Mouse (Mus musculus) cerebellum, adult 2 months (tissue): ENCODE measurements around the gene Cacna2d2. TPM values are rescaled to one million over a fixed set of nuclear protein-coding genes. Genes with fewer than 3 reads are reported as not detected.
A peak's percentile ranks its signal among the peaks of the same experiment; 100 is the strongest.
"Not testable (repeated sequence)": the region's sequence is repeated elsewhere in the genome, so short reads cannot be mapped to it uniquely, and the experiment has no call there.

ENCODE experiments used
- DNase-seq, 2 experiments: peaks; one replicate each; pipeline ENCODE4 v3.0.0; 2021
- H3K27ac ChIP-seq: fragments of 200-500 bp; 2 replicates; pipeline ENCODE4 v1.5.1; 2012; ENCODE audit warnings: low read length, control low read depth, inconsistent platforms; ENCODE audit not compliant: insufficient read depth
- H3K27me3 ChIP-seq: fragments of 200-500 bp; 2 replicates; pipeline ENCODE4 v1.6.1; 2012; ENCODE audit warnings: inconsistent platforms, mild to moderate bottlenecking, low read length, moderate library complexity; ENCODE audit not compliant: control insufficient read depth, insufficient read depth
- H3K4me1 ChIP-seq: fragments of 200-500 bp; 2 replicates; pipeline ENCODE4 v1.6.1; 2011; ENCODE audit warnings: low read length; ENCODE audit not compliant: control insufficient read depth, insufficient read depth
- H3K4me3 ChIP-seq: fragments of 200-500 bp; replicated peaks from 2 replicates; pipeline ENCODE3; 2011; ENCODE audit warnings: mild to moderate bottlenecking, low read depth, low read length, control low read depth; ENCODE audit not compliant: insufficient read depth
- CTCF ChIP-seq: fragments of 200-500 bp; IDR thresholded peaks from 2 replicates; pipeline ENCODE4 v1.5.1; 2011; ENCODE audit warnings: low read depth, mild to moderate bottlenecking, control low read depth, low read length, moderate library complexity, borderline replicate concordance; ENCODE audit not compliant: insufficient read depth
- POLR2A ChIP-seq: fragments of 200-500 bp; IDR thresholded peaks from 2 replicates; pipeline ENCODE4 v1.6.1; 2011; ENCODE audit warnings: low read length, control low read depth, borderline replicate concordance; ENCODE audit not compliant: insufficient read depth
- WGBS: fragments of 180-500 bp; shearing (Covaris S2); methylation state at CpG from one replicate; pipeline ENCODE4 v1.1.7; 2018; 5-methylcytosine and 5-hydroxymethylcytosine counted together
- polyA plus RNA-seq: library from polyadenylated mRNA; depleted of rRNA; stranded (reverse); fragments of >200 nt; gene quantifications from 2 replicates; pipeline ENCODE4 v1.2.3, GENCODE M21; 2012

The Cacna2d2 gene
- polyA plus RNA-seq, 1 experiment: 130 TPM

- Histone ChIP-seq H3K4me1 (peaks cover 16% of the 10 kb centered on the region), H3K27me3 (no peaks in the 10 kb centered on the region), H3K27ac (peak overlapping the region; percentile 24; the same call in 1 of the 2 replicates), H3K4me3 (peak overlapping the region; percentile 63)
- DNase-seq: peak; percentile 79 to 81
- TF ChIP-seq POLR2A (peak; percentile 34; the same call in 1 of the 2 replicates), CTCF (no peak)
- 4% methylated on average over 41 of the region's 41 CpGs for WGBS
These were observed 169.2 kb downstream of the Cacna2d2 start for GRCm38 (mm10) chr9:107568331-107569261.

GRCm38 (mm10) chr9:107569270-107569669 is 169.9 kb downstream of the Cacna2d2 start:
- 0 out of 2 replicates have a peak overlapping the region, but pooled peaks have one; percentile 12 for H3K27ac ChIP-seq
- 2% methylated on average over 23 of the region's 23 CpGs for WGBS
- H3K4me3 ChIP-seq: peak overlapping the region; percentile 63
- DNase-seq: no peak
- no peaks in the 10 kb centered on the region for H3K27me3 ChIP-seq
- no peak for TF ChIP-seq POLR2A
- no peak for TF ChIP-seq CTCF
- peaks cover 12% of the 10 kb centered on the region for H3K4me1 ChIP-seq

- 66% methylated on average over 13 of the region's 13 CpGs for WGBS
- no peak for DNase-seq
- H3K27ac ChIP-seq: no peak overlapping the region
- TF ChIP-seq CTCF (no peak), POLR2A (no peak)
- H3K27me3 ChIP-seq: no peaks in the 10 kb centered on the region
- H3K4me3 ChIP-seq: peak overlapping the region; percentile 47
- H3K4me1 ChIP-seq: peaks cover 11% of the 10 kb centered on the region
These were observed 170.6 kb downstream of the Cacna2d2 start for GRCm38 (mm10) chr9:107570016-107570415.

- no peaks in the 10 kb centered on the region for H3K27me3 ChIP-seq
- peaks cover 16% of the 10 kb centered on the region for H3K4me1 ChIP-seq
- H3K27ac ChIP-seq: no peak overlapping the region
- H3K4me3 ChIP-seq: no peak overlapping the region
- no peak for TF ChIP-seq CTCF
- TF ChIP-seq POLR2A: no peak
- 87% methylated on average over 21 of the region's 21 CpGs for WGBS
- DNase-seq: no peak
These were observed 171.4 kb downstream of the Cacna2d2 start for GRCm38 (mm10) chr9:107570845-107571244.

- Histone ChIP-seq H3K27ac (no peak overlapping the region), H3K4me3 (no peak overlapping the region), H3K4me1 (peaks cover 20% of the 10 kb centered on the region), H3K27me3 (no peaks in the 10 kb centered on the region)
- no peak for TF ChIP-seq CTCF
- no peak for TF ChIP-seq POLR2A
- DNase-seq: no peak
- 89% methylated on average over 22 of the region's 22 CpGs for whole genome bisulfite sequencing
These were observed 172.3 kb downstream of the Cacna2d2 start for GRCm38 (mm10) chr9:107571534-107572326.

- no peak for TF ChIP-seq CTCF
These were observed 172.9 kb downstream of the Cacna2d2 start for GRCm38 (mm10) chr9:107572327-107572662.

GRCm38 (mm10) chr9:107573774-107574173 is 174.4 kb downstream of the Cacna2d2 start:
- 82% methylated on average over 6 of the region's 6 CpGs for WGBS
- DNase-seq: not testable (repeated sequence)
- peaks cover 25% of the 10 kb centered on the region for H3K4me1 ChIP-seq

More at GRCm38 (mm10) chr9:107572327-107572662, 172.9 kb downstream of the Cacna2d2 start:
- peaks cover 22% of the 10 kb centered on the region for H3K4me1 ChIP-seq
- no peak overlapping the region for H3K4me3 ChIP-seq
- H3K27ac ChIP-seq: no peak overlapping the region
- no peaks in the 10 kb centered on the region for H3K27me3 ChIP-seq
- WGBS: 72% methylated on average over 2 of the region's 2 CpGs
- no peak for DNase-seq

More at GRCm38 (mm10) chr9:107573774-107574173, 174.4 kb downstream of the Cacna2d2 start:
- H3K27ac ChIP-seq, H3K27me3 ChIP-seq, H3K4me3 ChIP-seq: not testable (repeated sequence)
